Comparison of ENCODE assay signal across 1 mouse cellular context in the genomic region with DNA sequence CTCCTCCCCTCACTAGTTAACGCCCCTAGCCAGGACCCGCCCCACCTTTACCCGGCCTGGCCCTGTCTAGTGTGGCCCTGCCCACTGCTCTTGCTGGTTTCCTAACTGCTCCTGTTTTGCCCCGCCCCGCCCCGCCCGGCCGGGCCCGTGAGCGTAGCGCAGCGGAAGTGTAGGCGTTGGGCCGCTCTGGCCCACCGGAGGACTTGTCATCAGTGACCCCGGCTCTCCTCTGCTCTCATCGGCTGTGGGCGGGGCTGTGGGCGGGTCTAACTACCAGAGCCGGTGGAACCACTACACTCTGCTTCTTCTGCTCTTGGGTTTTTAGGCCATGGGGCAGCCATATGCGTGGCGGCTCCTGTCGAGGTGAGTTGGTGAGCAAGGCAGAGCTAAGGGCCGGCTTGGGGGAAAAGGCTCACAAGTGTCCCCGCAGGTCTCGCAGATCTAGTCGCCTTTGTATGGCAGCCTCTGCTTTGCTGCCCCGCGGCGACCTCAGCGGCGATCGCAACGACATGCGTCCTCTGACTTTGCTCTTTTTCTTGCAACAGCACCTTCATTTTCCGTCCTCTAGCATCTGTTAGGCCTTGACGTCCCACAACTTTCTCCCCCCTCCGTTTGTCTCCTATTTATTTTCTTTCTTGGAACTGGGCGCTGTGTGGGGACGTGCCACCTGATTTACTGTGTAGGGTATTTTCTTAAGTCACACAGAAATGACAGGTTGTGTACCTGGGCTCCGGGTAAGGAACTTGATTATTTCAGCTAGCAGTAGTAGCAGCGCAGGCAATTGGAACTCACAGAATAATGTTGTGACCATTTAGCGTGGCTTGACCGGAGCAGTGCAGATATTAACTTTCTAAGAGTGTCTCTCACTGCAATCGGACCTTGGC.
TF ChIP-seq lines count a peak whose summit lies in the region.

A gene (plus strand): TSS at position 148 of the 884 bp plus-strand sequence.

TF ChIP-seq in CH12.LX, 34 proteins besides CTCF, POLR2A, EP300 and RAD21 (continued from another document):
- TF ChIP-seq GABPA (IDR thresholded peaks at IDR 0.05; ENCODE audit: insufficient replicate concordance, low read depth, low read length) (peak; percentile 34; the same call in 1 of the 2 replicates), ZKSCAN1 (IDR thresholded peaks at IDR 0.05; ENCODE audit: borderline replicate concordance, low read depth, low read length) (no peak), MAZ (IDR thresholded peaks at IDR 0.05; ENCODE audit: low read depth, low read length) (peak; percentile 97), POLR2AphosphoS2 (IDR thresholded peaks at IDR 0.05; ENCODE audit: low read depth, low read length) (0 out of 2 replicates have a peak, but pooled peaks have one; percentile 66), MAFK (IDR thresholded peaks at IDR 0.05; ENCODE audit: insufficient replicate concordance, low read length) (no peak), NRF1 (IDR thresholded peaks at IDR 0.05; ENCODE audit: low read depth, low read length) (no peak), JUN (IDR thresholded peaks at IDR 0.05; ENCODE audit: insufficient read depth, low read depth, low read length) (no peak), ZMIZ1 (IDR thresholded peaks at IDR 0.05; ENCODE audit: low read depth, low read length) (no peak), BHLHE40 (IDR thresholded peaks at IDR 0.05; ENCODE audit: low read depth, low read length) (peak; percentile 63), IRF4 (IDR thresholded peaks at IDR 0.05; ENCODE audit: low read depth, low read length) (no peak), NELFE (IDR thresholded peaks at IDR 0.05; ENCODE audit: low read depth, low read length) (peak; percentile 86), MEF2A (IDR thresholded peaks at IDR 0.05; ENCODE audit: borderline replicate concordance, low read depth, low read length) (peak; percentile 21; the same call in 1 of the 2 replicates)
